Mouse (Mus musculus) fat pad, adult 2 months (tissue): ENCODE data around the gene Slco4c1.

Experiments used
- DNase-seq: peaks from one replicate; pipeline ENCODE4 v3.0.0-alpha.2; 2011; ENCODE audit warnings: low read depth, low spot score; ENCODE audit errors: extremely low read depth

Slco4c1 gene

GRCm38 (mm10) chr1:96773712-96774111, 98.3 kb downstream of the Slco4c1 start:
- no peak for DNase-seq

- no peak for DNase-seq
Observed at GRCm38 (mm10) chr1:96770283-96770682, 101.7 kb downstream of the Slco4c1 start.

GRCm38 (mm10) chr1:96768264-96768663, 103.7 kb downstream of the Slco4c1 start:
- no peak for DNase-seq

- DNase-seq = no peak
Observed at GRCm38 (mm10) chr1:96766535-96766934, 105.4 kb downstream of the Slco4c1 start.
